Mouse (Mus musculus): ENCODE measurements around the gene Cdh1.
A peak's percentile ranks its signal among the peaks of the same experiment; 100 is the strongest.

Cdh1 gene

GRCm38 (mm10) chr8:106656046-106656445, 52.9 kb downstream of the Cdh1 start:
- DNase-seq (ENCODE audit: low read depth), result peak; percentile 79

GRCm38 (mm10) chr8:106672786-106673185, 69.6 kb downstream of the Cdh1 start:
- DNase-seq (ENCODE audit: low read depth), result no peak

- DNase-seq (ENCODE audit: low read depth), result no peak
These were observed 71.2 kb downstream of the Cdh1 start for GRCm38 (mm10) chr8:106674318-106674717.

- DNase-seq (ENCODE audit: low read depth), result peak; percentile 47
These were observed 71.7 kb downstream of the Cdh1 start for GRCm38 (mm10) chr8:106674894-106675293.

- peak; percentile 96 for DNase-seq (ENCODE audit: low read depth)
These were observed 80.0 kb downstream of the Cdh1 start, which contains the start of gene Tango6 for GRCm38 (mm10) chr8:106682971-106683668. Tango6 (plus strand) TSS chr8:106683068.

GRCm38 (mm10) chr8:106684387-106684786, 81.2 kb downstream of the Cdh1 start:
- DNase-seq (ENCODE audit: low read depth), result no peak

GRCm38 (mm10) chr8:106687479-106687878, 84.3 kb downstream of the Cdh1 start:
- peak; percentile 79 for DNase-seq (ENCODE audit: low read depth)

- DNase-seq (ENCODE audit: low read depth), result no peak
These were observed 94.6 kb downstream of the Cdh1 start for GRCm38 (mm10) chr8:106697748-106698248.

- peak; percentile 77 for DNase-seq (ENCODE audit: low read depth)
These were observed 96.4 kb downstream of the Cdh1 start for GRCm38 (mm10) chr8:106699588-106699987.

GRCm38 (mm10) chr8:106700131-106700530, 97.0 kb downstream of the Cdh1 start:
- no peak for DNase-seq (ENCODE audit: low read depth)

- peak; percentile 76 for DNase-seq (ENCODE audit: low read depth)
These were observed 98.2 kb downstream of the Cdh1 start for GRCm38 (mm10) chr8:106701360-106701759.

GRCm38 (mm10) chr8:106704199-106704900, 101.2 kb downstream of the Cdh1 start:
- no peak for DNase-seq (ENCODE audit: low read depth)

- DNase-seq (ENCODE audit: low read depth), result peak; percentile 19
These were observed 101.8 kb downstream of the Cdh1 start for GRCm38 (mm10) chr8:106704901-106705321.

- no peak for DNase-seq (ENCODE audit: low read depth)
These were observed 103.0 kb downstream of the Cdh1 start for GRCm38 (mm10) chr8:106706194-106706593.

- DNase-seq (ENCODE audit: low read depth), result no peak
These were observed 106.9 kb downstream of the Cdh1 start for GRCm38 (mm10) chr8:106710002-106710401.

GRCm38 (mm10) chr8:106712487-106712886, 109.3 kb downstream of the Cdh1 start:
- no peak for DNase-seq (ENCODE audit: low read depth)

GRCm38 (mm10) chr8:106714297-106714696, 111.1 kb downstream of the Cdh1 start:
- DNase-seq (ENCODE audit: low read depth), result no peak

GRCm38 (mm10) chr8:106718091-106718500, 114.9 kb downstream of the Cdh1 start:
- DNase-seq (ENCODE audit: low read depth), result peak; percentile 94
